Mouse (Mus musculus) kidney, adult 2 months (tissue): ENCODE data around the gene Rnf212b. TPM values are rescaled to one million over a fixed set of nuclear protein-coding genes. Genes with fewer than 3 reads are reported as not detected.
"Not testable (repeated sequence)": the region's sequence is repeated elsewhere in the genome, so short reads cannot be mapped to it uniquely, and the experiment has no call there.

Source experiments
- DNase-seq: peaks from one replicate; pipeline ENCODE4 v3.0.0; 2021
- H3K27ac ChIP-seq: fragments of 200-500 bp; 2 replicates; pipeline ENCODE4 v1.5.1; 2012; ENCODE audit warnings: low read depth, low read length, control low read depth, inconsistent platforms; ENCODE audit not compliant: insufficient read depth
- H3K27me3 ChIP-seq: fragments of 200-500 bp; replicated peaks from 2 replicates; pipeline ENCODE4 v1.6.1; 2012; ENCODE audit warnings: mild to moderate bottlenecking, moderate library complexity, low read length, inconsistent platforms; ENCODE audit not compliant: control insufficient read depth, insufficient read depth
- H3K36me3 ChIP-seq: fragments of 200-500 bp; 2 replicates; pipeline ENCODE4 v1.6.1; 2012; ENCODE audit warnings: mild to moderate bottlenecking, moderate library complexity, low read length, inconsistent platforms; ENCODE audit not compliant: control insufficient read depth, insufficient read depth
- H3K4me1 ChIP-seq: fragments of 200-500 bp; 2 replicates; pipeline ENCODE4 v1.6.1; 2011; ENCODE audit warnings: low read length; ENCODE audit not compliant: control insufficient read depth, insufficient read depth
- H3K4me3 ChIP-seq: fragments of 200-500 bp; 2 replicates; pipeline ENCODE4 v1.5.1; 2011; ENCODE audit warnings: mild to moderate bottlenecking, low read depth, low read length, control low read depth; ENCODE audit not compliant: insufficient read depth
- CTCF ChIP-seq: fragments of 200-500 bp; conservative IDR thresholded peaks from 2 replicates; pipeline ENCODE4 v1.5.1; 2011; ENCODE audit warnings: low read depth, mild to moderate bottlenecking, control low read depth, low read length, moderate library complexity, mixed read lengths; ENCODE audit not compliant: insufficient read depth, insufficient read length
- POLR2A ChIP-seq: fragments of 200-500 bp; IDR thresholded peaks from one replicate; pipeline ENCODE4 v1.6.1; 2011; ENCODE audit warnings: low read depth, low read length, control low read depth
- WGBS: fragments of 180-500 bp; shearing (Covaris S2); methylation state at CpG from one replicate; pipeline ENCODE4 v1.1.7; 2018; 5-methylcytosine and 5-hydroxymethylcytosine counted together
- polyA plus RNA-seq: library from polyadenylated mRNA; depleted of rRNA; stranded (reverse); fragments of >200 nt; gene quantifications from 2 replicates; pipeline ENCODE4 v1.2.3, GENCODE M21; 2012; rRNA removed

Gene Rnf212b
- polyA plus RNA-seq = 7.4 and 7.6 TPM in 2 replicates

GRCm38 (mm10) chr14:54813991-54814390, at the start of gene Rnf212b:
Gene Rnf212b (plus strand): TSS chr14:54814141.
- DNase-seq = no peak
- no peak within 1 kb of the TSS for H3K27ac ChIP-seq
- H3K4me3 ChIP-seq = no peak within 1 kb of the TSS
- no peak for TF ChIP-seq CTCF
- no peak for TF ChIP-seq POLR2A
- 87% methylated on average over 29 of the region's 29 CpGs for WGBS
- no peaks in the 10 kb centered on the region for H3K27me3 ChIP-seq
- no peaks in the 10 kb centered on the region for H3K36me3 ChIP-seq
- no peaks in the 10 kb centered on the region; the same call in 1 of the 2 replicates for H3K4me1 ChIP-seq

- H3K27ac ChIP-seq, H3K36me3 ChIP-seq, DNase-seq, H3K4me3 ChIP-seq, H3K27me3 ChIP-seq, H3K4me1 ChIP-seq: not testable (repeated sequence)
- WGBS = 94% methylated on average over 7 of the region's 7 CpGs
Observed at GRCm38 (mm10) chr14:54766937-54767336, 47.0 kb upstream of the Rnf212b start.

- 62% methylated on average over 10 of the region's 10 CpGs for WGBS
- Histone ChIP-seq H3K36me3 (no peaks in the 10 kb centered on the region), H3K27ac (no peak overlapping the region), H3K27me3 (no peaks in the 10 kb centered on the region), H3K4me1 (no peaks in the 10 kb centered on the region; the same call in 1 of the 2 replicates), H3K4me3 (no peak overlapping the region)
- DNase-seq = no peak
- TF ChIP-seq POLR2A = no peak
- no peak for TF ChIP-seq CTCF
Observed at GRCm38 (mm10) chr14:54768314-54769067, 45.5 kb upstream of the Rnf212b start.

- WGBS = 78% methylated on average over 5 of the region's 5 CpGs
- TF ChIP-seq CTCF (no peak), POLR2A (no peak)
- H3K27me3 ChIP-seq = no peaks in the 10 kb centered on the region
- no peaks in the 10 kb centered on the region; the same call in 1 of the 2 replicates for H3K4me1 ChIP-seq
- no peak overlapping the region for H3K4me3 ChIP-seq
- no peak overlapping the region for H3K27ac ChIP-seq
- H3K36me3 ChIP-seq = no peaks in the 10 kb centered on the region
- DNase-seq = no peak
Observed at GRCm38 (mm10) chr14:54769068-54769425, 44.9 kb upstream of the Rnf212b start.

- 90% methylated on average over 5 of the region's 5 CpGs for WGBS
- no peak overlapping the region for H3K4me3 ChIP-seq
- H3K4me1 ChIP-seq = no peaks in the 10 kb centered on the region; the same call in 1 of the 2 replicates
- no peaks in the 10 kb centered on the region for H3K36me3 ChIP-seq
- no peak for TF ChIP-seq POLR2A
- H3K27ac ChIP-seq = no peak overlapping the region
- DNase-seq = no peak
- no peaks in the 10 kb centered on the region for H3K27me3 ChIP-seq
Observed at GRCm38 (mm10) chr14:54770373-54770772, 43.6 kb upstream of the Rnf212b start.

GRCm38 (mm10) chr14:54772333-54772856, 41.5 kb upstream of the Rnf212b start:
- WGBS = 72% methylated on average over 20 of the region's 20 CpGs
- no peak overlapping the region for H3K27ac ChIP-seq
- no peaks in the 10 kb centered on the region for H3K27me3 ChIP-seq
- no peak for TF ChIP-seq POLR2A
- no peak for TF ChIP-seq CTCF
- no peaks in the 10 kb centered on the region; the same call in 1 of the 2 replicates for H3K4me1 ChIP-seq
- H3K4me3 ChIP-seq = no peak overlapping the region
- no peak for DNase-seq
- no peaks in the 10 kb centered on the region for H3K36me3 ChIP-seq

GRCm38 (mm10) chr14:54775534-54776041, 38.4 kb upstream of the Rnf212b start:
- Histone ChIP-seq H3K36me3 (no peaks in the 10 kb centered on the region), H3K4me3 (no peak overlapping the region), H3K4me1 (peaks cover 2% of the 10 kb centered on the region; the same call in 1 of the 2 replicates), H3K27me3 (no peaks in the 10 kb centered on the region), H3K27ac (no peak overlapping the region)
- no peak for DNase-seq
- WGBS = 83% methylated on average over 7 of the region's 7 CpGs
- TF ChIP-seq CTCF = no peak
- TF ChIP-seq POLR2A = no peak
